Mouse (Mus musculus): ENCODE data around the gene Kcnk15. TPM values are rescaled to one million over a fixed set of nuclear protein-coding genes. Genes with fewer than 3 reads are reported as not detected.

The Kcnk15 gene
- total RNA-seq (2017), result not detected in 2 replicates

GRCm38 (mm10) chr2:163853461-163853901, at the start of gene Kcnk15:
Gene Kcnk15 (plus strand): TSS chr2:163853651.
- ATAC-seq (replicated peaks; ENCODE audit: low read depth, poor library complexity, severe bottlenecking), result 0 out of 2 replicates have a peak, but pooled peaks have one; percentile 28

- no peak for ATAC-seq (replicated peaks; ENCODE audit: low read depth, poor library complexity, severe bottlenecking)
Observed at GRCm38 (mm10) chr2:163803838-163804237, 49.6 kb upstream of the Kcnk15 start.

- ATAC-seq (replicated peaks; ENCODE audit: low read depth, poor library complexity, severe bottlenecking), result no peak
Observed at GRCm38 (mm10) chr2:163809166-163809565, 44.3 kb upstream of the Kcnk15 start.

GRCm38 (mm10) chr2:163809704-163810103, 43.7 kb upstream of the Kcnk15 start:
- no peak for ATAC-seq (replicated peaks; ENCODE audit: low read depth, poor library complexity, severe bottlenecking)

GRCm38 (mm10) chr2:163813077-163813476, 40.4 kb upstream of the Kcnk15 start:
- peak; percentile 84 for ATAC-seq (replicated peaks; ENCODE audit: low read depth, poor library complexity, severe bottlenecking)

GRCm38 (mm10) chr2:163814739-163815465, 38.5 kb upstream of the Kcnk15 start:
- no peak for ATAC-seq (replicated peaks; ENCODE audit: low read depth, poor library complexity, severe bottlenecking)

GRCm38 (mm10) chr2:163820607-163821006, 32.8 kb upstream of the Kcnk15 start, which contains the start of gene Ccn5:
Gene Ccn5 (plus strand): TSS chr2:163820861.
- peak; percentile 78 for ATAC-seq (replicated peaks; ENCODE audit: low read depth, poor library complexity, severe bottlenecking)

GRCm38 (mm10) chr2:163823248-163823647, 30.2 kb upstream of the Kcnk15 start:
- peak; percentile 65 for ATAC-seq (replicated peaks; ENCODE audit: low read depth, poor library complexity, severe bottlenecking)

GRCm38 (mm10) chr2:163823771-163824170, 29.7 kb upstream of the Kcnk15 start:
- no peak for ATAC-seq (replicated peaks; ENCODE audit: low read depth, poor library complexity, severe bottlenecking)

- ATAC-seq (replicated peaks; ENCODE audit: low read depth, poor library complexity, severe bottlenecking), result no peak
Observed at GRCm38 (mm10) chr2:163825861-163826260, 27.6 kb upstream of the Kcnk15 start.

GRCm38 (mm10) chr2:163826494-163826893, 27.0 kb upstream of the Kcnk15 start:
- ATAC-seq (replicated peaks; ENCODE audit: low read depth, poor library complexity, severe bottlenecking), result no peak

GRCm38 (mm10) chr2:163831163-163831562, 22.3 kb upstream of the Kcnk15 start:
- no peak for ATAC-seq (replicated peaks; ENCODE audit: low read depth, poor library complexity, severe bottlenecking)

- peak; percentile 99 for ATAC-seq (replicated peaks; ENCODE audit: low read depth, poor library complexity, severe bottlenecking)
Observed at GRCm38 (mm10) chr2:163838043-163838442, 15.4 kb upstream of the Kcnk15 start.

GRCm38 (mm10) chr2:163839519-163839918, 13.9 kb upstream of the Kcnk15 start:
- ATAC-seq (replicated peaks; ENCODE audit: low read depth, poor library complexity, severe bottlenecking), result no peak

- ATAC-seq (replicated peaks; ENCODE audit: low read depth, poor library complexity, severe bottlenecking), result no peak
Observed at GRCm38 (mm10) chr2:163842043-163842442, 11.4 kb upstream of the Kcnk15 start.

GRCm38 (mm10) chr2:163857233-163857632, 3.8 kb downstream of the Kcnk15 start:
- no peak for ATAC-seq (replicated peaks; ENCODE audit: low read depth, poor library complexity, severe bottlenecking)

- peak; percentile 67 for ATAC-seq (replicated peaks; ENCODE audit: low read depth, poor library complexity, severe bottlenecking)
Observed at GRCm38 (mm10) chr2:163858254-163858947, 5.0 kb downstream of the Kcnk15 start.

- no peak for ATAC-seq (replicated peaks; ENCODE audit: low read depth, poor library complexity, severe bottlenecking)
Observed at GRCm38 (mm10) chr2:163865311-163865710, 11.9 kb downstream of the Kcnk15 start.

GRCm38 (mm10) chr2:163866061-163866460, 12.6 kb downstream of the Kcnk15 start:
- no peak for ATAC-seq (replicated peaks; ENCODE audit: low read depth, poor library complexity, severe bottlenecking)

- ATAC-seq (replicated peaks; ENCODE audit: low read depth, poor library complexity, severe bottlenecking), result no peak
Observed at GRCm38 (mm10) chr2:163869783-163870182, 16.3 kb downstream of the Kcnk15 start.

- no peak for ATAC-seq (replicated peaks; ENCODE audit: low read depth, poor library complexity, severe bottlenecking)
Observed at GRCm38 (mm10) chr2:163871266-163871665, 17.8 kb downstream of the Kcnk15 start.
